Mouse (Mus musculus) liver, embryonic 16.5 days (tissue): ENCODE data around the gene Hoxa1. TPM values are rescaled to one million over a fixed set of nuclear protein-coding genes. Genes with fewer than 3 reads are reported as not detected.

Experiments used
- ATAC-seq: fragments of 200-750 bp; cut with Nextera tagmentation; 2 replicates; pipeline ENCODE4 v1.8.0; 2017; ENCODE audit warnings: low read depth, mild to moderate bottlenecking, moderate number of reproducible peaks, moderate library complexity
- H3K27ac ChIP-seq: fragments of 300-500 bp; sonication (generic); 2 replicates; pipeline ENCODE4 v1.5.1; 2014; ENCODE audit warnings: mild to moderate bottlenecking, low read length
- H3K27me3 ChIP-seq: fragments of 300-500 bp; sonication (generic); 2 replicates; pipeline ENCODE4 v1.6.1; 2014; ENCODE audit warnings: low read depth, low read length, mixed read lengths; ENCODE audit not compliant: control insufficient read depth, insufficient read depth
- H3K36me3 ChIP-seq: fragments of 300-500 bp; sonication (generic); 2 replicates; pipeline ENCODE4 v1.6.1; 2014; ENCODE audit warnings: mild to moderate bottlenecking; ENCODE audit not compliant: control insufficient read depth, insufficient read depth
- H3K4me1 ChIP-seq: fragments of 300-500 bp; sonication (generic); 2 replicates; pipeline ENCODE4 v1.6.1; 2014; ENCODE audit warnings: low read depth, low read length, mixed read lengths; ENCODE audit not compliant: control insufficient read depth
- H3K4me2 ChIP-seq: fragments of 300-500 bp; sonication (generic); 2 replicates; pipeline ENCODE4 v1.6.1; 2014; ENCODE audit warnings: low read depth, low read length, mixed read lengths
- H3K4me3 ChIP-seq: fragments of 300-500 bp; sonication (generic); 2 replicates; pipeline ENCODE4 v1.5.1; 2014; ENCODE audit warnings: low read depth, mild to moderate bottlenecking, low read length
- H3K9ac ChIP-seq: fragments of 300-500 bp; sonication (generic); 2 replicates; pipeline ENCODE4 v1.6.1; 2014; ENCODE audit warnings: low read depth, low read length
- H3K9me3 ChIP-seq: fragments of 300-500 bp; sonication (generic); replicated peaks from 2 replicates; pipeline ENCODE4 v1.6.1; 2016; ENCODE audit warnings: low read length; ENCODE audit not compliant: control insufficient read depth
- WGBS: fragments of 180-500 bp; shearing (Covaris S2); extraction: QIAGEN DNeasy Blood & Tissue Kit; methylation state at CpG from one replicate; pipeline ENCODE4 v1.1.7; 2014; ENCODE audit not compliant: insufficient replicate concordance; 5-methylcytosine and 5-hydroxymethylcytosine counted together
- polyA plus RNA-seq: library from polyadenylated mRNA; unstranded; fragments of >200 nt; fragmentation: Nextera tagmentation; extraction: Ambion mirVana; gene quantifications from 2 replicates; pipeline ENCODE4 v1.2.1, GENCODE M21; 2015

Gene Hoxa1
- polyA plus RNA-seq, 1 experiment from 2014 or later, result 0.20 TPM

DNA sequence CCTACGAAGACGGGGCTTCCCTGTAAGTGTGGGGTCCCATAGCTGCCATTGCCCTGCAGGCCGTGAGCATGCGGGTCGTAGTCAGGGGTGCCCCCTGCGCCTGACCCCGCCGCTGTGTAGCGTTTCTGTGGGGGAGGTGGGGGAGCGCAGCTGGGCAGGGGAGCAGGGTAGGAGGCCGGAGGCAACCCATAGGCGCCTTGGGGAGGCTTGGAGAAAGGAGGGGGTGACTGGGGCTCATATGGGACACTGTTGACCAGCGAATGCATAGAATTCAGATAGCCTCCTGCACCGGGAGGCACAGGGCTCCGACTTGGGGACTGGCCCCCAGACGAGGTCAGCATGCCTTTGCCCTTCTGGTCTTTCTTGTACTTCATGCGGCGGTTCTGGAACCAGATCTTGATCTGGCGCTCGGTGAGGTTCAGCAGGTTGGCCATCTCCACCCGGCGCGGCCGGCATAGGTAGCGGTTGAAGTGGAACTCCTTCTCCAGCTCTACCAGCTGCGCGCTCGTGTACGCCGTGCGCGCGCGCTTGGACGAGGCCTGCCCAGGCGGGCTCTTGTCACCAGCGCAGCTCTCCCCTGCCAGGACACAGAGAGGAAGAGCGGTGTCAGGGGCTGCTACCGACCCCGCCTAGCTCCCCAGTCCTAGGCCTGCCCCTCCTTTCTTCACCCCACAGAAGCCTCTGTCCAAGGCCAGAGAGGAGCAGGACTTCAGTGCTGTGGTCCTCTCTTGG is 12.2 kb upstream of the Hoxa1 start:
- Histone ChIP-seq H3K27me3 (peaks cover 92% of the 10 kb centered on the region), H3K36me3 (no peaks in the 10 kb centered on the region), H3K4me1 (peaks cover 3% of the 10 kb centered on the region; the same call in 1 of the 2 replicates), H3K9me3 (no peaks in the 10 kb centered on the region), H3K27ac (no peak overlapping the region), H3K9ac (no peak overlapping the region), H3K4me3 (no peak overlapping the region), H3K4me2 (no peak overlapping the region)
- ATAC-seq, result peak; percentile 77
- 16% methylated on average over 40 of the region's 40 CpGs for WGBS

DNA sequence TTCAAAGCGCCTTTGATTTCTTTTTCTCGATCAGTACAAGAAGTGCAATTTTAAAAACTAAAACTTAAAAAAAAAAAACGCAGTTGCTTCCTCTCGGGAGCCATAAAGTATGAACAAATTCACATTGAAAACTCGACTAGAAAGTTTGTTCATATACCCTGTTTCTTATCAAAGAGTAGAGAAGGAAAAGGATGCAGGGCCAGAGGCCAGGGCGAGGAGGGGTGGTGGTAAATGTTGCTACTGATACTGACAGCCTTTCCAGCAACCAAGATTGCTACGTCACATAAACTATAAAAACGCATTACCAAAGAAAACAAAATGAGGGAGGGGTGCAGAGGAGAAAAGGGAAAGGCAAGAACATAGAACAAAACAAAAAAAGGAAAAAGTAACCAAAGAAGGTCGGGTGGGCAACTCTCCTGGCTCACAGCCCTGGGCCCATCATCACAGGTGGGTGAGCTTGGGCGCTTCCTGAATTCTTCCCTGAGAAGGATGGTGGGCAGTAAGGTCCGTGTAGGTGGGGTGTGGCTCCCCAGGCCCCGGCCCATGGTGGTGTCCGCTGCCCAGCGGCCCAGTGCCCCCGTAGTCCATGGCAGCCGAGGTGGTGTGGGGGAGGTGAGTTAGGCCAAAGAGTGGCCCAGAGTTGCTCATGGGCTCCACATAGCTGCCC is 11.5 kb upstream of the Hoxa1 start:
- Histone ChIP-seq H3K27me3 (peaks cover 92% of the 10 kb centered on the region), H3K4me2 (no peak overlapping the region), H3K9ac (no peak overlapping the region), H3K4me1 (peaks cover 3% of the 10 kb centered on the region; the same call in 1 of the 2 replicates), H3K4me3 (no peak overlapping the region), H3K9me3 (no peaks in the 10 kb centered on the region), H3K27ac (no peak overlapping the region), H3K36me3 (no peaks in the 10 kb centered on the region)
- WGBS, result 37% methylated on average over 16 of the region's 16 CpGs
- ATAC-seq, result no peak

DNA sequence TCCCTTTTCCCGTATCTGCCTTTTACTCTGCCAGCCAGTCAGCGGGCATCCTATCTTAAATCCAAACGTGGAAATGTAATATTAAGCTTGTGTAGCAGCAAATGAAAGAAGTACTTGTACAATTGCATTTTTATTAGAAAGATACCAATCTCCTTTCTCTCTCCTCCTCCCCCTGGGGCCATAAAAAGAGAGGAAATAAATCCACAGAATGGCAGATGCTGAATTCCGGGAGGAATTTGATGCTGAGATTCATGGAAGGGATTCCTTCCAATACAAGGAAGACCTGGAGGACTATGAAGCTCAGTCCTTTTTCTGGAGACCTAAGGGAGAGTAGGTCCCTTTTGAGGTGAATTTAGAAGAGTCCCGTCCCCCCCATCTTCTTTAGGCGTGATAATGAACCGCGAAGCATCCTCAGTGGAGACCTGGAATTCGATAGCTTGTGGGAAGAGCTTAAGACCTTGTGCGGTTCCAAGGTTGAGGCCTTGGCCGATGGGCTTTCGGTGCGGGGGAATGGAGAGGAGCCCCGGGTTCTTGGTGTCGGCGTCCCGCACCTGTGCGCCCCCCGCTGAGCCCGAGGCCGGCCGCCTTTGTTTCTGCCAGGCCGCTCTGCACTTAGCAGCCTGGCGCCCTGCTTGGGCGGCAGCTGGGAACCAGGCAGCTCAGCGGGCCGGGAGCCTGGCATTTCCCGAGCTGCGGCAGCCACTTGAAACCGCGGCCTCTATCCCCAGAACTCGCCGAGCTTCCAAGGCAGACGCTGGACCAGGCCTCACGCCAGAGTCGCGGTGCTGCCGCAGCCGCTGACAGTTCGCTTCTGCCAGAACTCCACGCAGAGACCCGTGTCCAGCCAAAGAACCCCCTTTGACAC is 10.3 kb upstream of the Hoxa1 start:
- Histone ChIP-seq H3K9ac (no peak overlapping the region), H3K36me3 (no peaks in the 10 kb centered on the region), H3K4me2 (no peak overlapping the region), H3K27ac (no peak overlapping the region), H3K9me3 (no peaks in the 10 kb centered on the region), H3K4me3 (no peak overlapping the region), H3K4me1 (peaks cover 3% of the 10 kb centered on the region; the same call in 1 of the 2 replicates), H3K27me3 (peaks cover 96% of the 10 kb centered on the region)
- 29% methylated on average over 42 of the region's 42 CpGs for WGBS
- no peak for ATAC-seq

DNA sequence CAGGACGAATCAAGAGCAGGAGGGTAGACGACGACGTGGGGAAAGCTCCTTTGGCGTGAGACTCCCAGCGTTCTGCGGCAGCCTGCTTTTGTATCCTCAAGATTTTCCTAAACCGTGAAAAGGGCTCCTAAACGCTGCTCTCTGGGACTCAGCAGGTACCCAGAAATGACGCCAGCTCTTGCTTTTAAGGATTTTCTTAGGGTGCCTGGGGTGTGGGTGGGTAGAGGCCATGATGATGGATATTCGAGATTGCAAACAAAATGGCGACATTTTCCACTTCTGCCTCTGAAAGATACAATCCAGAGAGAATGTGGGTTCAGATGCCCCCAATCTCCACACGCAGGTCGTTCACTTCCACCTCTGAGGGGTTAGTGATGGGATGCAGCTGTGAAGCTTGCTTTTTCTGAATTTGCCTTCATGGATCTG is 9.6 kb upstream of the Hoxa1 start:
- Histone ChIP-seq H3K4me3 (no peak overlapping the region), H3K9me3 (no peaks in the 10 kb centered on the region), H3K4me1 (peaks cover 3% of the 10 kb centered on the region; the same call in 1 of the 2 replicates), H3K4me2 (no peak overlapping the region), H3K9ac (no peak overlapping the region), H3K27me3 (peaks cover 97% of the 10 kb centered on the region), H3K36me3 (no peaks in the 10 kb centered on the region), H3K27ac (no peak overlapping the region)
- 34% methylated on average over 14 of the region's 14 CpGs for WGBS
- ATAC-seq, result no peak

DNA sequence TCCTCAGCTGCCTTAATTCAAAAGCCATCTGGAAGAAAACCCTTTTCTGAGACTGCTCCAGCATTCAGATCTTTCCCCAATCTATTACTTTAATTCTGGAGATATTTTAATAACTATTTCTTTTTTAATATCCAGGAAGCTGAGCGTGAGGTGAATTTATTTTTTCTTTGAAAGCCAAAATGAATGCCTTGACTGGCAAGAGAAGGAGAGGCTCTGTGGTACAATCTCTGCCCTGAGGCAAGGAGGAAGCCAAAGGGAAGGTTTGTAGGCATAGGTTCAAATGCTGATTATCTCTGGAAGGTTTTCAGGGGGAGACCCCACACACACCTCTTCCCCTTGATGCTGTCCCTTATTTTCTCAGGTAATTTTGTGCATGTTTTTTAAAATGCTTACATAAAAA is 9.1 kb upstream of the Hoxa1 start:
- Histone ChIP-seq H3K9ac (no peak overlapping the region), H3K9me3 (no peaks in the 10 kb centered on the region), H3K4me2 (no peak overlapping the region), H3K36me3 (no peaks in the 10 kb centered on the region), H3K27ac (no peak overlapping the region), H3K4me1 (no peaks in the 10 kb centered on the region), H3K27me3 (peaks cover 96% of the 10 kb centered on the region), H3K4me3 (no peak overlapping the region)
- WGBS, result 40% methylated on average over 1 of the region's 1 CpGs
- no peak for ATAC-seq

DNA sequence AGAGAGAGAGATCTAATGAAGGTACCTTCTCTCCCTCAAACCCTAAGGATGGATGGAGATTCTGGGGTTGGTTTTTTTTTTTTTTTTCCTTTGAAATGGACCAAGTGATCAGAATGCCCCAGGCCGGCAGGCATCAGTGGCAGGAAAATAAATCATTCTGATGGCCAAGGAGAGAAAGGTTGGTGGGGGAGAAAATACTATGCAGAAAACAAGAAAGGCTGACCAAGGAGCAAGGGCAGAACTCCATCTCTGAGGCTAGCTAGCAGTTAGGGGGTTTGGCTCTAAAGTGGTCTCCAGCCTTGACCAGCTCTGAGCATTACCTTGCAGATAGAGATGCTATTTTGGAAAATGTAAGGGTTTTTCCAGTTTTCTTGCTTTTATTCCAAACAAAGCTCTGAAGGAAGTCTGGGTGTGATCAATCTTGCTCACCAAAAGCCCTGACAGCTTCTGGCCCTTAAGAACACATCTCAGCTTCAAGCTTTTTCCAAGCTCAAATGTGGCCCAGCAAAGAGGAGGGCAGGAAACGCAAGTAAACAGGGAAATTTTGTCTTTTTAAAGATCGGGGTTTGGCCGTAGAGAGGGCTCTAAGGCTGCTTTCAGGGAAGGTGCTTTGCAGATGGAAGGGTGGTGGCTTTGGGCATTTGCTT is 8.4 kb upstream of the Hoxa1 start:
- H3K27ac ChIP-seq, result no peak overlapping the region
- H3K4me3 ChIP-seq, result no peak overlapping the region
- H3K9ac ChIP-seq, result no peak overlapping the region
- no peaks in the 10 kb centered on the region for H3K4me1 ChIP-seq
- WGBS, result 24% methylated on average over 4 of the region's 4 CpGs
- no peak for ATAC-seq
- no peaks in the 10 kb centered on the region for H3K36me3 ChIP-seq
- no peaks in the 10 kb centered on the region for H3K9me3 ChIP-seq
- H3K27me3 ChIP-seq, result peaks cover 95% of the 10 kb centered on the region
- H3K4me2 ChIP-seq, result no peak overlapping the region

DNA sequence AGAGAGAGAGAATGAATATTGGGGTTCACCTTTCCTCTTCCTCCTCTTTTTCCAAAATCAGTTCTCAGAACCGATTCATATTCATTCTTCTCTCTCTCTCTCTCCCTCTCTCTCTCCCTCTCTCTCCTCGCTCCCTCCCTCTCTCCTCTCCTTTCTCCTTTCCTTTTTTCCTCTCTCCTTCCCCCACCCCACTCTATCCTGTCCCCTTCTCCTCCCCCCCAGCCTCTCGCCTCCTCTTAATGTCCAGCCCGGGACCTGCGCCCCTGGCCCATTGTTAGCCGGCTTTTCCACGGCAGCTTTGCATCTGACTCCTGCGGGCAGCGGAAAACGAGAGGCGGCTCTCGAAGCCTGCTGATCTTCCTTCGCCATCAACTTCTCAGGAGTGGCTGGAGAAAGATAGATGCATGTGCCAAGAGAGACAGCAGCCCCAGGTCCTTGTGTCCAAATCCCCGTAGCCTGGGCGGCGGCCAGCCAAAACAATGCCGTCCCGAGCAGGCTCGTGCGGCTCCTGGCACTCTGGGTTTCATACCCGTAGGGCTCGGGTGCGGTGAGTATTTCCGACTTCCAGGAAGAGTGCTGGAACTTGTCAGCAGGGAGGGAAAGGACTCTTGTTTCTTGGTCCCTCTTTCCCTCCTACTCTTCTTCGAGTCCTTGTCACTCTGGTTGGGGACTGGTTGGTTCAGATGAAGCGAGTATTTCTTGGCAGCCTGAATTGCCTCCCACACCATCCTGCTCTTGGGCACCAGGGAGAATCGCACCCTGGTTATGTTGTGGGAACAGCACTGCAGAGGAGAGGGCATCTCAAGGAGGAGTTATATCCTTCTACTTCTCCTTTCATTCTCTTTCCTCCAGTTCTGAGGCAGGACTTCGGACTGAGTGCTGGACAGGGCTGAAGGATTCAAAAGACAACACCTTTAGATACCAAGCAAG is 7.6 kb upstream of the Hoxa1 start:
- H3K4me2 ChIP-seq, result no peak overlapping the region
- 3% methylated on average over 28 of the region's 28 CpGs for WGBS
- no peaks in the 10 kb centered on the region for H3K9me3 ChIP-seq
- 0 out of 2 replicates have a peak overlapping the region, but pooled peaks have one; percentile 12 for H3K4me3 ChIP-seq
- peaks cover 93% of the 10 kb centered on the region for H3K27me3 ChIP-seq
- H3K9ac ChIP-seq, result no peak overlapping the region
- H3K27ac ChIP-seq, result no peak overlapping the region
- H3K36me3 ChIP-seq, result no peaks in the 10 kb centered on the region
- no peak for ATAC-seq
- H3K4me1 ChIP-seq, result no peaks in the 10 kb centered on the region
